Mouse (Mus musculus) stomach, postnatal 0 days (tissue): ENCODE data around the gene Misp. TPM values are rescaled to one million over a fixed set of nuclear protein-coding genes. Genes with fewer than 3 reads are reported as not detected.

Experiments
- ATAC-seq: fragments of 200-750 bp; cut with Nextera tagmentation; 2 replicates; pipeline ENCODE4 v1.8.0; 2017; ENCODE audit not compliant: low FRiP score, low TSS enrichment
- DNase-seq: peaks from one replicate; pipeline ENCODE4 v3.0.0-alpha.2; 2016; ENCODE audit warnings: low spot score
- H3K27ac ChIP-seq: fragments of 300-500 bp; sonication (generic); replicated peaks from 2 replicates; pipeline ENCODE4 v1.5.1; 2014; ENCODE audit warnings: mild to moderate bottlenecking, control low read depth
- H3K27me3 ChIP-seq: fragments of 300-500 bp; sonication (generic); 2 replicates; pipeline ENCODE4 v1.6.1; 2014; ENCODE audit warnings: low read length; ENCODE audit not compliant: control insufficient read depth, insufficient read depth
- H3K36me3 ChIP-seq: fragments of 300-500 bp; sonication (generic); 2 replicates; pipeline ENCODE4 v1.6.1; 2014; ENCODE audit warnings: low read length, mixed read lengths; ENCODE audit not compliant: control insufficient read depth, insufficient read depth
- H3K4me1 ChIP-seq: fragments of 300-500 bp; sonication (generic); replicated peaks from 2 replicates; pipeline ENCODE4 v1.6.1; 2014; ENCODE audit warnings: antibody characterized with exemption; ENCODE audit not compliant: control insufficient read depth, insufficient read depth
- H3K4me2 ChIP-seq: fragments of 300-500 bp; sonication (generic); replicated peaks from 2 replicates; pipeline ENCODE4 v1.6.1; 2014; ENCODE audit warnings: low read depth, mild to moderate bottlenecking, control low read depth, moderate library complexity
- H3K4me3 ChIP-seq: fragments of 300-500 bp; sonication (generic); 2 replicates; pipeline ENCODE4 v1.5.1; 2014; ENCODE audit warnings: low read depth, low read length, control low read depth
- H3K9ac ChIP-seq: fragments of 300-500 bp; sonication (generic); 2 replicates; pipeline ENCODE4 v1.6.1; 2014; ENCODE audit warnings: mild to moderate bottlenecking, low read length, control low read depth, mixed read lengths
- H3K9me3 ChIP-seq: fragments of 300-500 bp; sonication (generic); 2 replicates; pipeline ENCODE4 v1.6.1; 2016; ENCODE audit warnings: low read length; ENCODE audit not compliant: control insufficient read depth
- CTCF ChIP-seq: IDR thresholded peaks from 2 replicates; pipeline ENCODE4 v1.5.1; 2016; ENCODE audit warnings: antibody characterized with exemption, low read depth, mild to moderate bottlenecking, moderate library complexity
- EP300 ChIP-seq: optimal IDR thresholded peaks from 2 replicates; pipeline ENCODE3; 2016; ENCODE audit warnings: antibody characterized with exemption
- WGBS: fragments of 180-500 bp; shearing (Covaris S2); extraction: QIAGEN DNeasy Blood & Tissue Kit; methylation state at CpG from one replicate; pipeline ENCODE4 v1.1.7; 2014; 5-methylcytosine and 5-hydroxymethylcytosine counted together
- polyA plus RNA-seq: library from polyadenylated mRNA; unstranded; fragments of >200 nt; fragmentation: Nextera tagmentation; extraction: Ambion mirVana; gene quantifications from 2 replicates; pipeline ENCODE4 v1.2.1, GENCODE M21; 2015

Gene Misp
- polyA plus RNA-seq, 1 experiment from 2014 or later: 58.0 TPM

DNA sequence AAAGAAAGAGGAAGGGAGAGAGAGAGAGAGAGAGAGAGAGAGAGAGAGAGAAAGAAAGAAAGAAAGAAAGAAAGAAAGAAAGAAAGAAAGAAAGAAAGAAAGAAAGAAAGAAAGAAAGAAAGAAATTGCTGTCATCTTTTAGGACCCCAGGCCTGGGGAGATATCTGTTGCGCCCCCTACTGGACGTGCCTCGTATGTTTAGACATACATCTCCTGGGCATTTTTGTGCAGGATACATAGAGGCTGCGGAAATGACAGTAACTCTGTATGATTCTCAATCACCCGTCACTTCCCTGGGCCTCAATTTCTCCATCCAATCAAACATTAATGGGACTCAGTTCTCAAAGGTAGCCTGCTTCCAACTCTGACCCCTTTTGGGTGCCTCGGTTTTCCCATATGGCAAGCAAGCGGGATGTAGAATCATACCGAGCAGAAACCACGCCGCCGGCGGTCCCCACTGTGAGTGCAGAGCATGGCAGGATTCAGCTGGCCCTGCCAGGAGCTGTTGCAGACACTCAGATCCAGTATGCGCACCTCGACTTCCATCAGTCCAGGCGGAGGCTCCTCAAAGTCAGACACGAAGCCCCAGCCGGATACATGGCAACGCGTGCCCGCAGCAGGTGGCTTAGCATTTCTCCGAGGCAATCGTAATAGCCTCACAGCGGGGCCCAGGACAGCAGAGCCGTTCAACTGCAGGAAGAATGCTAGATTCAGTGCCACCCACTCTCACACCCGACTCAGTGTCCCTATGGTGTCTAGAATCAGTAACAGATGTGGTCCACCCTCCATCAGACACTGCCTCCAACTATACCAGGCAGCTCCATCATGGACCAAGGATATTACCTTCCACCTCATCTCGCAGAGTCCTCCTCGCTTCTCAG is 36.6 kb upstream of the Misp start:
- 53% methylated on average over 27 of the region's 27 CpGs for WGBS
- no peaks in the 10 kb centered on the region for H3K27me3 ChIP-seq
- ATAC-seq (no peak), DNase-seq (no peak)
- no peak overlapping the region for H3K4me3 ChIP-seq
- no peak overlapping the region for H3K4me2 ChIP-seq
- H3K36me3 ChIP-seq: no peaks in the 10 kb centered on the region
- H3K9me3 ChIP-seq: no peaks in the 10 kb centered on the region
- no peaks in the 10 kb centered on the region; the same call in 1 of the 2 replicates for H3K4me1 ChIP-seq
- H3K27ac ChIP-seq: no peak overlapping the region
- H3K9ac ChIP-seq: no peak overlapping the region
- TF ChIP-seq CTCF (peak; percentile 68), EP300 (no peak)

DNA sequence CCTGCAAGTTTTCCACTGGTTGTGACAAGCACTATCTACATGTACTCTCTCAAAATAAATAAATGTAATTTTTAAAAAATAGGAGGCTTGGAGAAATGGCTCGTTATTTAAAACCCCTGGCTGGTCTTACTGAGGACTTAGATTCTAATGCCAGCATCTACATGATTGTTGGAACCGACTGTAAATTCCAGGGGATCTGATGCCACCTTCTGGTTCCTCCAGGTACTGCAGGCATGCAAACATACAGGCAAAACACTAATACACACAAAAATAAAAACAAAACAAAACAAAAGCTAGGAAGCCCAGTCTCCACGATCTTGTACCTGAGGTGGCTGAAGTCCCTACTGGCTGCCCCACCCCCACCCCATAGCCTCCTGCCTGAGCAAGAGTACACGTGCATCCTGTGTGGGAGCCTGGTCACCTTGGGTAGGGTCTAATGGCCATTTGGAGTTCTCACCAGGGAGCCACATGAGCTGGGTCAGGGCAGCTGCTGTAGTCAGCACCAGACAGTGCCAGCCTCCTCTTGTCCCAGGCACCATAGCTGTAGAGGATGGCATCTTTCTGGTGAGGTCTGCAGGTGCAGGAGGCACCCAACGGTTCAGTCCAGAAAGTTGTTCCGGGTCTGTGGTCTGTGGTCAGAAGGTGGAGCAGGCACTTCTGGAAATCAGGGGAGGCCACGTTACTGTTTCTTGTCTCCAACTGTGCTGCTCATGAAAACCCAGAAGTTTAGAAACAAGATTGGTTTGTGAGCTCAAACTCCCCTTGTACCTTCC is 32.2 kb upstream of the Misp start:
- peak; percentile 79 for DNase-seq
- H3K9ac ChIP-seq: no peak overlapping the region
- 32% methylated on average over 7 of the region's 7 CpGs for WGBS
- TF ChIP-seq CTCF (peak; percentile 92), EP300 (no peak)
- H3K27me3 ChIP-seq: no peaks in the 10 kb centered on the region
- no peak overlapping the region for H3K4me3 ChIP-seq
- no peaks in the 10 kb centered on the region for H3K36me3 ChIP-seq
- H3K4me1 ChIP-seq: no peaks in the 10 kb centered on the region
- no peak overlapping the region for H3K4me2 ChIP-seq
- H3K9me3 ChIP-seq: no peaks in the 10 kb centered on the region
- no peak overlapping the region for H3K27ac ChIP-seq
- no peak for ATAC-seq

DNA sequence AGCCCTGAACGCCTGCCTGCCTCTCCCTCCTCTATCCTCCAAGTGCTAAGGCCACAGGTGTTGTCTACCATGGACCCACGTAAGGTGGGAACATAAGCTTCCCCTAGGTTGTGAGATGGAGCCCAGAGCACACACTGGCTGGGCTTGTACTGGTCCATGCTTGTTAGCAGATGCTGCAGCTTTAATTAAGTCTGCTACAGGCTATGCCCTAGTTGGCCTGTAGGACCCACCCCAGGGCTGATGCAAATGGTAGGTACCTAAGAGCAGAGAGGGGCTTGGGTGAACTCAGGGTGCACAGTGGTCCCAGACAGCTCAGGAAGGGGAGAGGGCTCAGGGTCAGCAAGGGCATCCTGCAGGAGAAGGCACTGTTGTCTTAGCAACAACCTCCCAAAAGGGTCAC is 31.2 kb upstream of the Misp start:
- no peak overlapping the region for H3K27ac ChIP-seq
- peaks cover 4% of the 10 kb centered on the region for H3K4me1 ChIP-seq
- TF ChIP-seq CTCF (no peak), EP300 (no peak)
- 59% methylated on average over 2 of the region's 2 CpGs for WGBS
- no peak for DNase-seq
- H3K9ac ChIP-seq: no peak overlapping the region
- H3K4me2 ChIP-seq: no peak overlapping the region
- no peaks in the 10 kb centered on the region for H3K36me3 ChIP-seq
- ATAC-seq: no peak
- H3K9me3 ChIP-seq: no peaks in the 10 kb centered on the region
- H3K4me3 ChIP-seq: no peak overlapping the region
- H3K27me3 ChIP-seq: no peaks in the 10 kb centered on the region

DNA sequence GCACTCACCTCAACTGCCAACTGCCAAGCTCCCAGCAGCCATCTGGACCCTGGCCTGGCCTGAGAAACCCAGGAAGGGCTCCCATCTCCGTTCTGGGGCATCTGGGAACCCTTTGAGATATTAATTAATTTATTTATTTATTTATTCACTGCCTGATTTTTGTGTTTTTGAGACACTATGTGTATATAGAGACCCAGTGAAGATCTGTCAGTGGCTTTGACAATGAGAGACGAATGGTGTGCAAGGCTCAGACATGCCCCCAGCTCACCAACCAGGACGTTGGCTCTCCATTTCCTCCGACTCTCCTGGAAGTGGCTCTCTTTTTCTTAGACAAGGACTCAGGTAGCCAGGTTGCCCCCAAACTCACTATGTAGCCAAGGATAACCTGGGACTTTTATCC is 29.9 kb upstream of the Misp start, which contains the start of gene Prss57:
Gene Prss57 (minus strand): TSS at position 101 of the 400 bp plus-strand sequence.
- DNase-seq: no peak
- H3K4me2 ChIP-seq: no peak within 1 kb of the TSS
- H3K9ac ChIP-seq: no peak within 1 kb of the TSS
- H3K27me3 ChIP-seq: no peaks in the 10 kb centered on the region
- H3K36me3 ChIP-seq: no peaks in the 10 kb centered on the region
- ATAC-seq: no peak
- H3K4me3 ChIP-seq: no peak within 1 kb of the TSS
- no peak for TF ChIP-seq EP300
- TF ChIP-seq CTCF: no peak
- no peak within 1 kb of the TSS for H3K27ac ChIP-seq
- no peaks in the 10 kb centered on the region for H3K9me3 ChIP-seq
- peaks cover 9% of the 10 kb centered on the region for H3K4me1 ChIP-seq
- 85% methylated on average over 4 of the region's 4 CpGs for WGBS

DNA sequence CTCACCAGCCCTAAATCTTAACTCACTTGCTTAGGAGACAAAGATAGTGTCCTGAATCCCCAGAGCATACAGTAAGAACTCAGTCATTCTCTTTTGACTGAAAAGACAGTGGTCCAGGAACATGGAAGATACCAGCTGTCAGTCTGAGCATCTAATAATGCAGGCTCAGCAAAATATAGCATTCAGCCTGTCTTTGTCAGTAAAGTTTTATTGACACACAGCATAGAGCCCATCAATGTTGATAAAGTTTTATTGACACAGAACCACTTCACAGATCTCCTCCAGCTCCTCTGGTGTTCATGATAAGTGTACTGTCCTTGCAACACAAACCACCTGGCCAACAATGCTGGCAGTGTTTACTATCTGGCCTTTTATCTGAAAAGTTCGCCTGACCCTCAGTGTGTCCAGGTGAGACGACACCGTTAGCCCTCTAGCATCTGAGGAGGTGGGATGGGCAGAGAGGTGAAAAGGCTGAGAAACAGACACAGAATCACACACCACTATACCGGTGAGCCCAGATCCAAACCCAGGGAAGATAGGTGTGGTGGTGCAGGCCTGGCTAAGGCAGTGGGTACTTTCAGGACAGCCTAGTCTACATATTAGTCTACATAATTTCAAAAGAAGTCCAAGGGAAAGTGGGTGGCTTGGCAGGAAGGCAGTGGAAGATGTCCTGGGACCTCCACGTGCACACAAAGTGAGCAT is 28.3 kb upstream of the Misp start:
- H3K27ac ChIP-seq: no peak overlapping the region
- no peak overlapping the region for H3K4me2 ChIP-seq
- 75% methylated on average over 5 of the region's 5 CpGs for WGBS
- H3K9me3 ChIP-seq: no peaks in the 10 kb centered on the region
- no peaks in the 10 kb centered on the region for H3K36me3 ChIP-seq
- no peaks in the 10 kb centered on the region for H3K27me3 ChIP-seq
- peaks cover 9% of the 10 kb centered on the region for H3K4me1 ChIP-seq
- ATAC-seq (no peak), DNase-seq (no peak)
- no peak overlapping the region for H3K9ac ChIP-seq
- H3K4me3 ChIP-seq: no peak overlapping the region
- TF ChIP-seq EP300 (no peak), CTCF (no peak)
